Mouse (Mus musculus) adrenal gland, postnatal 36 days (tissue): Measurements from ENCODE around the gene Ghdc. TPM values are rescaled to one million over a fixed set of nuclear protein-coding genes. Genes with fewer than 3 reads are reported as not detected.
A peak's percentile ranks its signal among the peaks of the same experiment; 100 is the strongest.

Experiments used
- DNase-seq, 2 experiments: peaks; one replicate each; pipeline ENCODE4 v3.0.0; 2021; ENCODE audit warnings: mixed read lengths in 1 of 2
- long read RNA-seq, 2 experiments: library from polyadenylated mRNA; stranded (forward); transcript quantifications; one replicate each; pipeline ENCODE4 v2.0.0; 2021; ENCODE audit warnings: borderline sequencing depth in 2 of 2
- total RNA-seq, 2 experiments: library from RNA; stranded (reverse); gene quantifications; 2 replicates each; pipeline ENCODE4 v1.2.3; 2021

Gene Ghdc
- total RNA-seq, result 10 to 100 TPM; 18.8 to 25.8 TPM
- long read RNA-seq, experiment 1, transcript Ghdc-201 (9 exons, 2,462 nt), result major isoform, 20 of 34 reads
- long read RNA-seq, experiment 1, partial matches to known transcripts, result 8 of 34 reads
- long read RNA-seq, experiment 1, other reads (novel, unspliced or antisense), result 6 of 34 reads
- long read RNA-seq, experiment 2, partial matches to known transcripts, result 3 of 9 reads
- long read RNA-seq, experiment 2, other reads (novel, unspliced or antisense), result 4 of 9 reads

- peak; percentile 91 to 95 for DNase-seq
Observed at GRCm38 (mm10) chr11:100770646-100771408, at the start of gene Ghdc. TSS of gene Ghdc (minus strand) at chr11:100770957.

- DNase-seq, result no peak
Observed at GRCm38 (mm10) chr11:100820047-100820446, 49.3 kb upstream of the Ghdc start.

GRCm38 (mm10) chr11:100819626-100820025, 48.9 kb upstream of the Ghdc start:
- DNase-seq, result peak in 1 of 2 experiments; percentile 37

GRCm38 (mm10) chr11:100819048-100819447, 48.3 kb upstream of the Ghdc start:
- no peak for DNase-seq

- no peak for DNase-seq
Observed at GRCm38 (mm10) chr11:100818359-100819012, 47.7 kb upstream of the Ghdc start.

GRCm38 (mm10) chr11:100817311-100817710, 46.6 kb upstream of the Ghdc start:
- peak in 1 of 2 experiments; percentile 42 for DNase-seq

- no peak for DNase-seq
Observed at GRCm38 (mm10) chr11:100816801-100817200, 46.0 kb upstream of the Ghdc start.

- DNase-seq, result no peak
Observed at GRCm38 (mm10) chr11:100816342-100816741, 45.6 kb upstream of the Ghdc start.

GRCm38 (mm10) chr11:100814498-100814897, 43.7 kb upstream of the Ghdc start:
- DNase-seq, result peak; percentile 76 to 78

- DNase-seq, result no peak
Observed at GRCm38 (mm10) chr11:100811132-100811531, 40.4 kb upstream of the Ghdc start.

- DNase-seq, result no peak
Observed at GRCm38 (mm10) chr11:100810516-100810915, 39.8 kb upstream of the Ghdc start.

- DNase-seq, result no peak
Observed at GRCm38 (mm10) chr11:100806380-100807305, 35.9 kb upstream of the Ghdc start.

GRCm38 (mm10) chr11:100805535-100805934, 34.8 kb upstream of the Ghdc start:
- DNase-seq, result no peak

GRCm38 (mm10) chr11:100804409-100804808, 33.7 kb upstream of the Ghdc start:
- no peak for DNase-seq

GRCm38 (mm10) chr11:100799426-100799825, 28.7 kb upstream of the Ghdc start:
- DNase-seq, result peak; percentile 67 to 77

GRCm38 (mm10) chr11:100796585-100796984, 25.8 kb upstream of the Ghdc start:
- DNase-seq, result no peak

- DNase-seq, result no peak
Observed at GRCm38 (mm10) chr11:100795386-100795785, 24.6 kb upstream of the Ghdc start.

- peak; percentile 68 to 69 for DNase-seq
Observed at GRCm38 (mm10) chr11:100791457-100792049, 20.8 kb upstream of the Ghdc start.

GRCm38 (mm10) chr11:100790644-100791043, 19.9 kb upstream of the Ghdc start:
- DNase-seq, result peak; percentile 75 to 79

- no peak for DNase-seq
Observed at GRCm38 (mm10) chr11:100789702-100790101, 18.9 kb upstream of the Ghdc start.

- DNase-seq, result no peak
Observed at GRCm38 (mm10) chr11:100785774-100786173, 15.0 kb upstream of the Ghdc start.
